Mouse (Mus musculus): ENCODE measurements around the gene Ncbp3. TPM values are rescaled to one million over a fixed set of nuclear protein-coding genes. Genes with fewer than 3 reads are reported as not detected.

The Ncbp3 gene
- polyA plus RNA-seq, 1 experiment from 2014 or later: 14.3 TPM

GRCm38 (mm10) chr11:73036889-73037288 is 10.7 kb upstream of the Ncbp3 start:
- Histone ChIP-seq H3K9ac (0 out of 2 replicates have a peak overlapping the region, but pooled peaks have one; percentile 13), H3K4me2 (replicated peaks) (no peak overlapping the region), H3K27ac (no peak overlapping the region; the same call in 1 of the 2 replicates), H3K27me3 (replicated peaks) (no peaks in the 10 kb centered on the region), H3K4me1 (0 out of 2 replicates have a peak, but pooled peaks cover 8% of the 10 kb centered on the region), H3K9me3 (no peaks in the 10 kb centered on the region), H3K36me3 (no peaks in the 10 kb centered on the region), H3K4me3 (no peak overlapping the region)
- ATAC-seq (ENCODE audit: low FRiP score, low read depth): peak; percentile 26; the same call in 1 of the 2 replicates
- 37% methylated on average over 6 of the region's 6 CpGs for WGBS

- H3K9ac ChIP-seq: no peak overlapping the region
- H3K4me3 ChIP-seq: no peak overlapping the region
- no peaks in the 10 kb centered on the region for H3K9me3 ChIP-seq
- H3K27me3 ChIP-seq (replicated peaks): no peaks in the 10 kb centered on the region
- ATAC-seq (ENCODE audit: low FRiP score, low read depth): no peak
- 0 out of 2 replicates have a peak, but pooled peaks cover 8% of the 10 kb centered on the region for H3K4me1 ChIP-seq
- 91% methylated on average over 3 of the region's 3 CpGs for WGBS
- no peaks in the 10 kb centered on the region for H3K36me3 ChIP-seq
- H3K4me2 ChIP-seq (replicated peaks): no peak overlapping the region
- H3K27ac ChIP-seq: no peak overlapping the region
Measured at GRCm38 (mm10) chr11:73037691-73038090, 9.9 kb upstream of the Ncbp3 start.

GRCm38 (mm10) chr11:73039102-73039799 is 8.3 kb upstream of the Ncbp3 start:
- no peak for ATAC-seq (ENCODE audit: low FRiP score, low read depth)
- Histone ChIP-seq H3K9ac (no peak overlapping the region), H3K4me1 (0 out of 2 replicates have a peak, but pooled peaks cover 8% of the 10 kb centered on the region), H3K4me2 (replicated peaks) (no peak overlapping the region), H3K27me3 (replicated peaks) (no peaks in the 10 kb centered on the region), H3K36me3 (no peaks in the 10 kb centered on the region), H3K4me3 (no peak overlapping the region), H3K9me3 (no peaks in the 10 kb centered on the region), H3K27ac (no peak overlapping the region)
- WGBS: 64% methylated on average over 9 of the region's 9 CpGs

GRCm38 (mm10) chr11:73044229-73044755 is 3.3 kb upstream of the Ncbp3 start:
- ATAC-seq (ENCODE audit: low FRiP score, low read depth): no peak
- peaks cover 9% of the 10 kb centered on the region for H3K4me1 ChIP-seq
- H3K9ac ChIP-seq: no peak overlapping the region
- H3K27ac ChIP-seq: no peak overlapping the region
- no peaks in the 10 kb centered on the region for H3K36me3 ChIP-seq
- no peaks in the 10 kb centered on the region for H3K27me3 ChIP-seq (replicated peaks)
- H3K4me3 ChIP-seq: no peak overlapping the region
- no peaks in the 10 kb centered on the region for H3K9me3 ChIP-seq
- WGBS: 71% methylated on average over 6 of the region's 6 CpGs
- H3K4me2 ChIP-seq (replicated peaks): no peak overlapping the region

- 75% methylated on average over 4 of the region's 4 CpGs for WGBS
- no peak overlapping the region for H3K4me3 ChIP-seq
- ATAC-seq (ENCODE audit: low FRiP score, low read depth): no peak
Measured at GRCm38 (mm10) chr11:73044789-73045188, 2.8 kb upstream of the Ncbp3 start.

GRCm38 (mm10) chr11:73048030-73048876 is 670 bp downstream of the Ncbp3 start:
- 2% methylated on average over 55 of the region's 55 CpGs for WGBS
- peaks cover 9% of the 10 kb centered on the region for H3K4me1 ChIP-seq
- peaks cover 12% of the 10 kb centered on the region for H3K36me3 ChIP-seq
- peak overlapping the region; percentile 91 for H3K4me2 ChIP-seq (replicated peaks)
- H3K9me3 ChIP-seq: no peaks in the 10 kb centered on the region
- ATAC-seq (ENCODE audit: low FRiP score, low read depth): peak; percentile 73
- no peaks in the 10 kb centered on the region for H3K27me3 ChIP-seq (replicated peaks)
- H3K9ac ChIP-seq: peak overlapping the region; percentile 89
- peak overlapping the region; percentile 89 for H3K4me3 ChIP-seq
- peak overlapping the region; percentile 68 for H3K27ac ChIP-seq

More at GRCm38 (mm10) chr11:73044789-73045188, 2.8 kb upstream of the Ncbp3 start:
- Histone ChIP-seq H3K4me1 (peaks cover 9% of the 10 kb centered on the region), H3K36me3 (no peaks in the 10 kb centered on the region), H3K27ac (no peak overlapping the region), H3K4me2 (replicated peaks) (no peak overlapping the region), H3K27me3 (replicated peaks) (no peaks in the 10 kb centered on the region), H3K9me3 (no peaks in the 10 kb centered on the region), H3K9ac (no peak overlapping the region)

- Histone ChIP-seq H3K36me3 (peaks cover 23% of the 10 kb centered on the region), H3K9ac (peak overlapping the region; percentile 89; the same call in 1 of the 2 replicates), H3K4me3 (peak overlapping the region; percentile 89; the same call in 1 of the 2 replicates), H3K27me3 (replicated peaks) (no peaks in the 10 kb centered on the region), H3K27ac (no peak overlapping the region), H3K9me3 (no peaks in the 10 kb centered on the region), H3K4me1 (peaks cover 9% of the 10 kb centered on the region), H3K4me2 (replicated peaks) (peak overlapping the region; percentile 91)
- WGBS: 5% methylated on average over 4 of the region's 4 CpGs
- ATAC-seq (ENCODE audit: low FRiP score, low read depth): no peak
Measured at GRCm38 (mm10) chr11:73049335-73049734, 1.8 kb downstream of the Ncbp3 start.

- H3K4me2 ChIP-seq (replicated peaks): no peak overlapping the region
- H3K9ac ChIP-seq: no peak overlapping the region
- H3K4me1 ChIP-seq: peaks cover 9% of the 10 kb centered on the region
- H3K27ac ChIP-seq: no peak overlapping the region
- H3K4me3 ChIP-seq: no peak overlapping the region
- H3K9me3 ChIP-seq: no peaks in the 10 kb centered on the region
- 90% methylated on average over 1 of the region's 1 CpGs for WGBS
- ATAC-seq (ENCODE audit: low FRiP score, low read depth): no peak
- no peaks in the 10 kb centered on the region for H3K27me3 ChIP-seq (replicated peaks)
- peaks cover 49% of the 10 kb centered on the region for H3K36me3 ChIP-seq
Measured at GRCm38 (mm10) chr11:73052795-73053194, 5.2 kb downstream of the Ncbp3 start.

- Histone ChIP-seq H3K4me3 (no peak overlapping the region), H3K27me3 (replicated peaks) (no peaks in the 10 kb centered on the region), H3K9me3 (no peaks in the 10 kb centered on the region), H3K4me2 (replicated peaks) (no peak overlapping the region), H3K27ac (no peak overlapping the region), H3K9ac (no peak overlapping the region), H3K4me1 (no peaks in the 10 kb centered on the region), H3K36me3 (peaks cover 55% of the 10 kb centered on the region)
- no peak for ATAC-seq (ENCODE audit: low FRiP score, low read depth)
- WGBS: 96% methylated on average over 5 of the region's 5 CpGs
Measured at GRCm38 (mm10) chr11:73057701-73058100, 10.1 kb downstream of the Ncbp3 start.

GRCm38 (mm10) chr11:73059630-73060029 is 12.0 kb downstream of the Ncbp3 start:
- 96% methylated on average over 3 of the region's 3 CpGs for WGBS
- Histone ChIP-seq H3K4me1 (no peaks in the 10 kb centered on the region), H3K4me2 (replicated peaks) (no peak overlapping the region), H3K4me3 (no peak overlapping the region), H3K27ac (no peak overlapping the region), H3K9ac (no peak overlapping the region), H3K36me3 (peaks cover 41% of the 10 kb centered on the region), H3K9me3 (no peaks in the 10 kb centered on the region), H3K27me3 (replicated peaks) (no peaks in the 10 kb centered on the region)
- no peak for ATAC-seq (ENCODE audit: low FRiP score, low read depth)

GRCm38 (mm10) chr11:73061413-73061812 is 13.8 kb downstream of the Ncbp3 start:
- no peaks in the 10 kb centered on the region for H3K27me3 ChIP-seq (replicated peaks)
- ATAC-seq (ENCODE audit: low FRiP score, low read depth): no peak
- H3K4me1 ChIP-seq: no peaks in the 10 kb centered on the region
- H3K9me3 ChIP-seq: no peaks in the 10 kb centered on the region
- no peak overlapping the region for H3K9ac ChIP-seq
- WGBS: 98% methylated on average over 3 of the region's 3 CpGs
- H3K4me3 ChIP-seq: no peak overlapping the region
- peaks cover 38% of the 10 kb centered on the region for H3K36me3 ChIP-seq
- no peak overlapping the region for H3K4me2 ChIP-seq (replicated peaks)
- no peak overlapping the region for H3K27ac ChIP-seq

GRCm38 (mm10) chr11:73071839-73072238 is 24.3 kb downstream of the Ncbp3 start:
- H3K36me3 ChIP-seq: peaks cover 74% of the 10 kb centered on the region
- H3K4me1 ChIP-seq: no peaks in the 10 kb centered on the region
- 95% methylated on average over 3 of the region's 3 CpGs for WGBS

More at GRCm38 (mm10) chr11:73071839-73072238, 24.3 kb downstream of the Ncbp3 start:
- ATAC-seq (ENCODE audit: low FRiP score, low read depth): no peak
- H3K9ac ChIP-seq: no peak overlapping the region
- no peak overlapping the region for H3K4me3 ChIP-seq
- H3K27me3 ChIP-seq (replicated peaks): no peaks in the 10 kb centered on the region
- H3K9me3 ChIP-seq: no peaks in the 10 kb centered on the region
- H3K4me2 ChIP-seq (replicated peaks): no peak overlapping the region
- no peak overlapping the region for H3K27ac ChIP-seq
